Comparison of ENCODE assay signal across 21 mouse cellular contexts in the genomic region with DNA sequence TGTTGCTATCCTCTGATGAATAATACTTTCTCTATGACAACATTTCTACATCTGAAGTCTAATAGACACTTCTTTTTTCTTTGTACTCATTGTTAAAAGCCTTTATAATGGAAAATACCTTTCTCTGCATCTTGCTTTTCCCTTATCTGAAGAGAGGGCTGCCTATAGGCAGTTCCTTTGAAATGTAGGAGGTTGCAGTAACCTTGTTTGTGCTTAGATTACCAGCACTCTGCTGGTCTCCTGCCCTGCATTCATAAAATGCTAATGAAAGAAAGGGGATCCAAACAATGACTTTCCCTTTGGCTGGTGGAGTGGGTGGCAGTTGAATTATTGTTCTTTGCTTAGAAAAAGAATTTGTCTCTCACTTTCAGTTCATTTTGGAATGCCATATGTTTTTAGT.
DNase-seq lines count a peak whose midpoint lies in the region; ATAC-seq and TF ChIP-seq lines count a peak whose summit lies in the region.
"Had no signal": no experiment of that assay in that cellular context is flagged by ENCODE, and none has a peak within 500 bp of the region (broad histone marks: within the 10 kb centered on the region; RNA-seq: fewer than 3 reads in every experiment).

No protein-coding gene starts in this region.

- H3K4me1 ChIP-seq in forebrain, embryonic 14.5 days (ENCODE audit: control insufficient read depth, insufficient read depth, low read length): no peaks in the 10 kb centered on the region
- H3K4me1 ChIP-seq in forebrain, embryonic 16.5 days (replicated peaks; ENCODE audit: control insufficient read depth, insufficient read depth, low read length): no peaks in the 10 kb centered on the region
- peaks cover 0 to 5% of the 10 kb centered on the region in 2 experiments; a peak in 1 of 4 replicates for H3K4me1 ChIP-seq in ES-E14 (ENCODE audit: control insufficient read depth in 2 of 2, insufficient read depth in 2 of 2, low read length in 2 of 2, poor library complexity in 1 of 2)
- no peaks in the 10 kb centered on the region for H3K4me1 ChIP-seq in liver, postnatal 0 days (ENCODE audit: insufficient read depth)
- no peaks in the 10 kb centered on the region for H3K4me1 ChIP-seq in hindbrain, postnatal 0 days (ENCODE audit: insufficient read depth, low read length)
- H3K4me1 ChIP-seq: embryonic facial prominence, embryonic 10.5 days; heart, embryonic 12.5 days; hindbrain, embryonic 15.5 days had no signal

- H3K4me3 ChIP-seq in forebrain, embryonic 14.5 days (ENCODE audit: low read depth, low read length): no peak overlapping the region
- H3K4me3 ChIP-seq in forebrain, embryonic 16.5 days (replicated peaks; ENCODE audit: low read length): no peak overlapping the region
- H3K4me3 ChIP-seq in ES-E14 (ENCODE audit: insufficient read depth in 1 of 2, low read depth in 1 of 2, low read length in 2 of 2, poor library complexity in 1 of 2, severe bottlenecking in 1 of 2): no peak overlapping the region
- no peak overlapping the region for H3K4me3 ChIP-seq in liver, postnatal 0 days (ENCODE audit: low read depth, low read length)
- no peak overlapping the region for H3K4me3 ChIP-seq in hindbrain, postnatal 0 days (ENCODE audit: low read length)
- H3K4me3 ChIP-seq: embryonic facial prominence, embryonic 10.5 days; heart, embryonic 12.5 days; hindbrain, embryonic 10.5 days; hindbrain, embryonic 15.5 days had no signal

- no peak overlapping the region for H3K27ac ChIP-seq in forebrain, embryonic 14.5 days (ENCODE audit: low read depth, low read length)
- no peak overlapping the region for H3K27ac ChIP-seq in forebrain, embryonic 16.5 days (ENCODE audit: low read length)
- no peak overlapping the region for H3K27ac ChIP-seq in ES-E14 (ENCODE audit: insufficient read depth, low read depth, low read length, poor library complexity, severe bottlenecking)
- H3K27ac ChIP-seq in liver, postnatal 0 days (ENCODE audit: low read depth): no peak overlapping the region
- H3K27ac ChIP-seq in hindbrain, postnatal 0 days: no peak overlapping the region
- H3K27ac ChIP-seq: embryonic facial prominence, embryonic 10.5 days; hindbrain, embryonic 10.5 days; hindbrain, embryonic 15.5 days had no signal

- in situ Hi-C loops in ES-E14 (cut with MboI; ENCODE audit: low sequenced_read_pairs in 2 of 2, unreplicated experiment in 2 of 2): no loop called here

- no peak overlapping the region for H3K9ac ChIP-seq in forebrain, embryonic 14.5 days (ENCODE audit: low read length)
- H3K9ac ChIP-seq in forebrain, embryonic 16.5 days (replicated peaks; ENCODE audit: low read depth, low read length): no peak overlapping the region
- H3K9ac ChIP-seq in ES-E14 (ENCODE audit: insufficient read depth, low read depth, low read length, poor library complexity, severe bottlenecking): no peak overlapping the region
- no peak overlapping the region for H3K9ac ChIP-seq in liver, postnatal 0 days (replicated peaks)
- H3K9ac ChIP-seq in hindbrain, postnatal 0 days (replicated peaks; ENCODE audit: low read length): no peak overlapping the region
- H3K9ac ChIP-seq: forebrain, postnatal 0 days; heart, embryonic 12.5 days; hindbrain, embryonic 15.5 days had no signal

- TF ChIP-seq EP300 in liver, postnatal 0 days (IDR thresholded peaks at IDR 0.05; ENCODE audit: low read depth): no peak

- no peaks in the 10 kb centered on the region for H3K9me3 ChIP-seq in forebrain, embryonic 14.5 days (replicated peaks; ENCODE audit: control insufficient read depth, low read length)
- no peaks in the 10 kb centered on the region for H3K9me3 ChIP-seq in forebrain, embryonic 16.5 days (ENCODE audit: control insufficient read depth, low read length)
- no peaks in the 10 kb centered on the region for H3K9me3 ChIP-seq in ES-E14 (ENCODE audit: control insufficient read depth, insufficient read depth, low read depth, low read length)
- no peaks in the 10 kb centered on the region for H3K9me3 ChIP-seq in liver, postnatal 0 days (ENCODE audit: low read length)
- no peaks in the 10 kb centered on the region for H3K9me3 ChIP-seq in hindbrain, postnatal 0 days (ENCODE audit: low read length)
- H3K9me3 ChIP-seq: embryonic facial prominence, embryonic 10.5 days; G1E; heart, embryonic 12.5 days; hindbrain, embryonic 10.5 days; hindbrain, embryonic 15.5 days had no signal

- no peak overlapping the region for H3K4me2 ChIP-seq in forebrain, embryonic 14.5 days (ENCODE audit: low read length)
- H3K4me2 ChIP-seq in forebrain, embryonic 16.5 days (ENCODE audit: low read length): no peak overlapping the region
- H3K4me2 ChIP-seq in liver, postnatal 0 days (ENCODE audit: low read depth, low read length): no peak overlapping the region
- H3K4me2 ChIP-seq in hindbrain, postnatal 0 days (ENCODE audit: low read depth, low read length): no peak overlapping the region
- H3K4me2 ChIP-seq: heart, embryonic 12.5 days; hindbrain, embryonic 15.5 days had no signal

- H3K36me3 ChIP-seq in forebrain, embryonic 14.5 days (ENCODE audit: control insufficient read depth, insufficient read depth, low read length): no peaks in the 10 kb centered on the region
- H3K36me3 ChIP-seq in forebrain, embryonic 16.5 days (ENCODE audit: control insufficient read depth, insufficient read depth): no peaks in the 10 kb centered on the region
- no peaks in the 10 kb centered on the region for H3K36me3 ChIP-seq in ES-E14 (ENCODE audit: control insufficient read depth, insufficient read depth, low read length, poor library complexity, severe bottlenecking)
- no peaks in the 10 kb centered on the region for H3K36me3 ChIP-seq in liver, postnatal 0 days (replicated peaks; ENCODE audit: insufficient read depth, low read length)
- no peaks in the 10 kb centered on the region for H3K36me3 ChIP-seq in hindbrain, postnatal 0 days (ENCODE audit: insufficient read depth, low read length)
- H3K36me3 ChIP-seq: embryonic facial prominence, embryonic 10.5 days; G1E; heart, embryonic 12.5 days; hindbrain, embryonic 10.5 days; hindbrain, embryonic 15.5 days had no signal

- no peak for TF ChIP-seq CTCF in liver, postnatal 0 days (IDR thresholded peaks at IDR 0.05; ENCODE audit: low read depth)
- TF ChIP-seq CTCF in hindbrain, postnatal 0 days (IDR thresholded peaks at IDR 0.05; ENCODE audit: low read depth): no peak

- ATAC-seq in forebrain, embryonic 14.5 days: no peak
- no peak for ATAC-seq in forebrain, embryonic 16.5 days
- no peak for ATAC-seq in liver, postnatal 0 days
- no peak for ATAC-seq in hindbrain, postnatal 0 days
- ATAC-seq: forebrain, postnatal 0 days; inflammation-experienced regulatory T-cells, adult 6 months; intestine, postnatal 0 days had no signal

- no peaks in the 10 kb centered on the region for H3K27me3 ChIP-seq in forebrain, embryonic 14.5 days (replicated peaks; ENCODE audit: control insufficient read depth, insufficient read depth, low read length)
- H3K27me3 ChIP-seq in forebrain, embryonic 16.5 days (replicated peaks; ENCODE audit: control insufficient read depth, insufficient read depth, low read length): no peaks in the 10 kb centered on the region
- H3K27me3 ChIP-seq in liver, postnatal 0 days (ENCODE audit: insufficient read depth, low read length): no peaks in the 10 kb centered on the region
- no peaks in the 10 kb centered on the region for H3K27me3 ChIP-seq in hindbrain, postnatal 0 days (ENCODE audit: insufficient read depth, low read length)
- H3K27me3 ChIP-seq: CH12.LX; heart, embryonic 12.5 days; hindbrain, embryonic 15.5 days had no signal

- peak; percentile 4 for DNase-seq in forebrain, embryonic 14.5 days (ENCODE audit: low spot score)
- peak; percentile 29 for DNase-seq in ES-E14 (ENCODE audit: low read depth, low spot score)
- DNase-seq in WW6 (ENCODE audit: low read depth, low spot score): peak; percentile 13
- DNase-seq in embryo, embryonic 10.5 days (ENCODE audit: low spot score): peak; percentile 27
- DNase-seq in liver, postnatal 0 days: no peak
- DNase-seq in hindbrain, postnatal 0 days (ENCODE audit: low spot score): no peak
- DNase-seq: adrenal gland, postnatal 10 days; cerebellum, adult 2 months; cerebellum, postnatal 10 days; forebrain, postnatal 0 days; gastrocnemius, postnatal 25 days; kidney, adult 8-10 months had no signal

TF ChIP-seq in ES-E14, 5 proteins besides CTCF, POLR2A, EP300 and RAD21:
- TF ChIP-seq HCFC1 (IDR thresholded peaks at IDR 0.05; ENCODE audit: borderline replicate concordance, insufficient read depth, low read length) (no peak), ZNF384 (IDR thresholded peaks at IDR 0.05; ENCODE audit: low read depth, low read length) (no peak)

Comparison
In these comparisons a context has a peak if more than half of its experiments do, and no peak if none do; other contexts are left out.
1. DNase-seq: peak in forebrain, embryonic 14.5 days (single experiment), ES-E14 (single experiment), WW6 (single experiment) and embryo, embryonic 10.5 days (single experiment); none in liver, postnatal 0 days (single experiment) and hindbrain, postnatal 0 days (single experiment).